Mouse (Mus musculus) ES-E14 (cell line): ENCODE results near the gene BC034090. TPM values are rescaled to one million over a fixed set of nuclear protein-coding genes. Genes with fewer than 3 reads are reported as not detected.

Experiments used
- DNase-seq: peaks from one replicate; pipeline ENCODE4 v3.0.0-alpha.2; 2013; ENCODE audit warnings: low read depth, low spot score
- H3K27ac ChIP-seq: 2 replicates; pipeline ENCODE4 v1.5.1; 2012; ENCODE audit warnings: low read depth, mild to moderate bottlenecking, low read length, moderate library complexity, mixed read lengths; ENCODE audit not compliant: poor library complexity, insufficient read depth, severe bottlenecking
- H3K36me3 ChIP-seq: 2 replicates; pipeline ENCODE4 v1.6.1; 2012; ENCODE audit warnings: mild to moderate bottlenecking, low read length, moderate library complexity, mixed read lengths; ENCODE audit not compliant: control insufficient read depth, poor library complexity, insufficient read depth, severe bottlenecking
- H3K4me1 ChIP-seq, 2 experiments: fragments of 150-350 bp in 1 of 2; sonication (generic) in 1 of 2; 2 replicates each; pipeline ENCODE4 v1.6.1; 2012; ENCODE audit warnings: low read length in 2 of 2, mild to moderate bottlenecking in 1 of 2, mixed read lengths in 1 of 2; ENCODE audit not compliant: control insufficient read depth in 2 of 2, insufficient read depth in 2 of 2, poor library complexity in 1 of 2
- H3K4me3 ChIP-seq, 2 experiments: fragments of 150-350 bp in 1 of 2; sonication (generic) in 1 of 2; 2 replicates each; pipeline ENCODE4 v1.5.1; 2012; ENCODE audit warnings: low read length in 2 of 2, low read depth in 1 of 2, mild to moderate bottlenecking in 1 of 2, mixed read lengths in 1 of 2; ENCODE audit not compliant: insufficient read depth in 1 of 2, poor library complexity in 1 of 2, severe bottlenecking in 1 of 2
- H3K9ac ChIP-seq: 2 replicates; pipeline ENCODE4 v1.6.1; 2012; ENCODE audit warnings: low read depth, mild to moderate bottlenecking, low read length, mixed read lengths; ENCODE audit not compliant: poor library complexity, insufficient read depth, severe bottlenecking
- H3K9me3 ChIP-seq: fragments of 150-350 bp; sonication (generic); 2 replicates; pipeline ENCODE4 v1.6.1; 2012; ENCODE audit warnings: low read depth, mild to moderate bottlenecking, low read length; ENCODE audit not compliant: control insufficient read depth, insufficient read depth
- CHD2 ChIP-seq: IDR thresholded peaks from 2 replicates; pipeline ENCODE4 v1.6.1; 2014; ENCODE audit warnings: mild to moderate bottlenecking, low read depth, low read length, inconsistent platforms
- HCFC1 ChIP-seq: IDR thresholded peaks from 2 replicates; pipeline ENCODE4 v1.6.1; 2012; ENCODE audit warnings: low read length, inconsistent platforms, borderline replicate concordance; ENCODE audit not compliant: insufficient read depth
- MAFK ChIP-seq: IDR thresholded peaks from 2 replicates; pipeline ENCODE4 v1.6.1; 2014; ENCODE audit warnings: mild to moderate bottlenecking, low read depth, low read length, inconsistent platforms; ENCODE audit not compliant: insufficient read depth
- ZC3H11A ChIP-seq: IDR thresholded peaks from 2 replicates; pipeline ENCODE4 v1.6.1; 2012; ENCODE audit warnings: low read depth, mild to moderate bottlenecking, inconsistent platforms, low read length, borderline replicate concordance
- ZNF384 ChIP-seq: IDR thresholded peaks from 2 replicates; pipeline ENCODE4 v1.6.1; 2012; ENCODE audit warnings: low read depth, low read length, inconsistent platforms
- in situ Hi-C, 2 experiments: fragments of 600-800 bp; cut with MboI; formaldehyde crosslinking; loops; one replicate each; pipeline ENCODE4 v1.15.1; 2025; ENCODE audit warnings: low sequenced_read_pairs in 2 of 2, inconsistent platforms in 1 of 2; ENCODE audit not compliant: unreplicated experiment in 2 of 2
- total RNA-seq: library from RNA; depleted of rRNA; stranded (reverse); fragments of 300-350 nt; gene quantifications from 2 replicates; pipeline ENCODE4 v1.2.3, GENCODE M21; 2012

The BC034090 gene
- total RNA-seq, 1 experiment = 7.8 TPM

DNA sequence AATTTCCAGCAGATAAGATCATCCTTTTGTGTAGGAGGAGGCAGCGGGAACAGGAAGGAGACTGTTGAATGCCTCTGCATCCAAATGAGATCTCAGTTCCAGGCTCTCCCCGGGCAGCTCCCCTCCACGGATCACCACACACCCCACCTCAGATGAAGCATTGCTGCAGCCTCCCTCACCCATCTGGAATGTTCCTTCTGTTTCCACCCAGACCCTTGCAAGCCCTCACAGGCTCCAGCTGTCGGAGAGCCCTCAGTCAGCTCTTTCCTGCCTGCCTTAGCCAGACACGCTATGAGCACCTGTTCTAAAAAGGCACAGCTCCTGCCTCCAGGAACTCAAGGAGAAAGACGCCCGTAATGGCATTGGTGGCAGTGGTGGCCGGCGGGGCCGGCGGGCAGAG lies 6.9 kb downstream of the BC034090 start:
- DNase-seq = no peak
- no peak overlapping the region for H3K27ac ChIP-seq
- H3K9me3 ChIP-seq = no peaks in the 10 kb centered on the region
- no peaks in the 10 kb centered on the region for H3K36me3 ChIP-seq
- no peak overlapping the region for H3K9ac ChIP-seq
- in situ Hi-C loops = loop anchor here in 1 of 2 experiments (25.0 kb wide), 1 partner anchor 500 kb away; no protein-coding TSS in a partner anchor
- H3K4me1 ChIP-seq = peaks cover 0 to 7% of the 10 kb centered on the region in 2 experiments; a peak in 2 of 4 replicates
- TF ChIP-seq ZC3H11A (no peak), CHD2 (no peak), MAFK (no peak), ZNF384 (no peak), HCFC1 (no peak)
- 0 out of 4 replicates have a peak overlapping the region, but pooled peaks of 1 of the 2 experiments have one; percentile 9 for H3K4me3 ChIP-seq

DNA sequence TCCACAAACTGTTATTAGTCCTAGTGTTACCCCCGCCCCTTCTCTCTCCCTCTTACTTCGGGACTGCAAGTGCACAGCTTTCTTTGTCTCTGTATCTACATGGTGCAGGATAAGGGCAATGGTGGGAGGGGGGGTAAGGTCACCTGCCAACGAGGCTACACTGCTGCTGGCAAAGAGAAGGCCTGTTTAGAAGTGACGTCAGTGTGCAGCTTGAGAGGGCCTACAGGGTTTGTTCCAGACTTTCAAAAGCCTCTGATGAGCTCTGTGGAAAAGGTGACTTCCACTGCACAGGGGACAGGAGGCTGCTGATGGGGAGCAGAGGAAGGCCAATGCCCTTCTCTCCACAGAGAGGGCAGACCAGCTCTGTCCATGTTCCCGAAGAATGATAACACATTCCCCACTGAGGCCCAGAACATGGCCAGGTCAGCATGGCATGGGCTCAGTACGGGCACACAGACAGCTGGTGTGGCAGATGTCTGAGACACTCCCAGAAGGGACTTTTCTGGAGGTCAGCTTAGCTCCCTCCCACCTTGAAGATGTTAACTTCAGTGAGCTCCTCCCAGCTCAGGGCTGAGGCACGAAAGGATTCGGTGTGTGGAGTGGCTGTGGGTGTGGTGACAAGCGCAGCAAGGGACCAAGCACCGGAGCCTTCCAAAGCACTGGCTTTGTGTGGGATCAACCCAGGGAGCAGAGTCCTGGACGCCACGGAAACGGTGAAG lies 7.8 kb downstream of the BC034090 start:
- no peak overlapping the region for H3K27ac ChIP-seq
- H3K4me1 ChIP-seq = peaks cover 0 to 7% of the 10 kb centered on the region in 2 experiments; a peak in 3 of 4 replicates
- no peaks in the 10 kb centered on the region for H3K9me3 ChIP-seq
- no peak overlapping the region for H3K9ac ChIP-seq
- no peaks in the 10 kb centered on the region for H3K36me3 ChIP-seq
- in situ Hi-C loops = loop anchor here in 1 of 2 experiments (25.0 kb wide), 1 partner anchor 501 kb away; no protein-coding TSS in a partner anchor
- TF ChIP-seq MAFK = no peak
- TF ChIP-seq ZC3H11A = no peak
- TF ChIP-seq HCFC1 = no peak
- TF ChIP-seq ZNF384 = no peak
- no peak for TF ChIP-seq CHD2
- H3K4me3 ChIP-seq = no peak overlapping the region
- DNase-seq = no peak

DNA sequence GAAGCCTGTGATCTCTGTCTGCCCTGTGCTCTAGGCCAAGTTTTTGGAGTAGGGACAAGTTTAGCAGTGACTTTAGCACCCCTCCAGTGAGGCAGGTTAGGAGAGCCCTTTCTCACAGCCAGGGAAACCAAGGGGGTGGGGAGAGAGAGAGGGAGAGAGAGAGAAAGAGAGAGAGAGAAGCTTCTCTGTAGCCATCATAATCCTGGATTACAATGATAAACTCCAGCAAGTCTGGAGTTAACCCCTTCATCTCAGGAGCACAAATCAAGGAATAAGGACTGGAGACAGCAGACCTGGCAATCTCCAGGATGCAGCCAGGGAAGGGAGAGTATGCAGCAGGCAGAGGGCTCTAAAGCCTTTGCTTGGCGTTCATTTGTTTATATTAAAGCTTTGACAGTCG lies 8.6 kb downstream of the BC034090 start:
- H3K9me3 ChIP-seq = no peaks in the 10 kb centered on the region
- TF ChIP-seq ZNF384 (no peak), ZC3H11A (no peak), MAFK (no peak), HCFC1 (no peak), CHD2 (no peak)
- in situ Hi-C loops = loop anchor here in 1 of 2 experiments (25.0 kb wide), 1 partner anchor 502 kb away; no protein-coding TSS in a partner anchor
- H3K27ac ChIP-seq = no peak overlapping the region
- DNase-seq = no peak
- H3K4me3 ChIP-seq = no peak overlapping the region
- H3K4me1 ChIP-seq = peaks cover 0 to 7% of the 10 kb centered on the region in 2 experiments; a peak in 3 of 4 replicates
- no peak overlapping the region for H3K9ac ChIP-seq
- no peaks in the 10 kb centered on the region for H3K36me3 ChIP-seq

DNA sequence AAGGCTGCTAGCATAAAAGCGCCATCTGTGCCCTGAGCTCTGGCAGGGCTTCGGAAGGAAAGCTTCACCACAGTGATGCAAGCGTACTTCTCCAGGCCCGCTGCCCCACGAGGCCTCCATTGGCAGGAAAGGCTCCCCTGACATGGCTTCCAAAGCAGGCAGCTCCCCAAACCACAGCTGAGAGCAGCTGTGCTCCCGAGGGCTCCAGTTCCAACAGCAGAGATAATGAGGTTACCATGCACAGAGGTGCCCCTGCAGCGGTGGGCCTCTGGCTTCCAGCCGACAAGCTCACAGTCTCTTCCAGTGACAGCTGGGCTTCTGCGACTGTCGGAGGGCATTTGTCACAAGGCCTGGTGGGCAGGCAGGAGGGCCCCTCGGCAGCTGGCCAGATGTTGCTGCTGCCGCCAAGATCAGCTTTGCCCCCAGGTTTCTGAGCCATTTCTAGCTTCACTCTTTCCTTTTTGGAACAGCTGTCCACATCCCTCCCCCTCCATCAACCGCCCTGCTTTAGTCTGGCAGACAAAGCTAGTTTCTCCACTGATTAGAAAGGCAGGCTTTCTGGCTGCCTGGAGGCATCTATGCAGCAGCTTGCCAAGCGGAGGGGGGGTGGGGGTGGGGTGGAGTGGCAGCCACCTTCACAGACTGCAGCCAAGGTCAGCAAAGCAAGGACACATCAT lies 10.2 kb downstream of the BC034090 start:
- no peak for TF ChIP-seq ZNF384
- TF ChIP-seq MAFK = no peak
- H3K36me3 ChIP-seq = no peaks in the 10 kb centered on the region

More for the DNA sequence above, 10.2 kb downstream of the BC034090 start:
- no peak overlapping the region for H3K27ac ChIP-seq
- H3K4me3 ChIP-seq = no peak overlapping the region
- H3K9ac ChIP-seq = no peak overlapping the region
- in situ Hi-C loops = loop anchor here in 1 of 2 experiments (25.0 kb wide), 1 partner anchor 503 kb away; no protein-coding TSS in a partner anchor
- H3K4me1 ChIP-seq = peaks cover 0 to 7% of the 10 kb centered on the region in 2 experiments; a peak in 3 of 4 replicates
- DNase-seq = no peak
- H3K9me3 ChIP-seq = no peaks in the 10 kb centered on the region
